Mouse (Mus musculus): ENCODE data around the gene Tmem108. TPM values are rescaled to one million over a fixed set of nuclear protein-coding genes. Genes with fewer than 3 reads are reported as not detected.
A peak's percentile ranks its signal among the peaks of the same experiment; 100 is the strongest.

Gene Tmem108
- total and polyA plus RNA-seq, 2 experiments from 2014 or later: 33.2 to 42.7 TPM

- Histone ChIP-seq H3K27me3 (ENCODE audit: insufficient read depth, low read length) (no peaks in the 10 kb centered on the region), H3K9me3 (ENCODE audit: low read length) (no peaks in the 10 kb centered on the region), H3K9ac (no peak overlapping the region), H3K36me3 (ENCODE audit: insufficient read depth) (no peaks in the 10 kb centered on the region), H3K4me1 (ENCODE audit: insufficient read depth) (peaks cover 30% of the 10 kb centered on the region), H3K4me2 (ENCODE audit: low read depth) (no peak overlapping the region), H3K27ac (ENCODE audit: low read depth, low read length) (peak overlapping the region; percentile 60), H3K4me3 (ENCODE audit: low read depth, low read length) (no peak overlapping the region)
- no peak for TF ChIP-seq CTCF (IDR thresholded peaks at IDR 0.05; ENCODE audit: low read depth)
- DNase-seq: peak; percentile 95
- peak; percentile 96 for ATAC-seq
- WGBS: 14% methylated on average over 6 of the region's 6 CpGs
Observed at GRCm38 (mm10) chr9:103595190-103595837, 166.3 kb downstream of the Tmem108 start.

GRCm38 (mm10) chr9:103594423-103595189 lies 167.0 kb downstream of the Tmem108 start:
- no peaks in the 10 kb centered on the region for H3K9me3 ChIP-seq (ENCODE audit: low read length)
- H3K27ac ChIP-seq (ENCODE audit: low read depth, low read length): peak overlapping the region; percentile 60
- H3K4me2 ChIP-seq (ENCODE audit: low read depth): no peak overlapping the region
- H3K4me1 ChIP-seq (ENCODE audit: insufficient read depth): peaks cover 30% of the 10 kb centered on the region
- ATAC-seq (peak; percentile 25; the same call in 1 of the 2 replicates), DNase-seq (no peak)
- no peak overlapping the region for H3K9ac ChIP-seq
- no peak for TF ChIP-seq CTCF (IDR thresholded peaks at IDR 0.05; ENCODE audit: low read depth)
- 57% methylated on average over 7 of the region's 7 CpGs for WGBS
- H3K4me3 ChIP-seq (ENCODE audit: low read depth, low read length): no peak overlapping the region
- H3K36me3 ChIP-seq (ENCODE audit: insufficient read depth): no peaks in the 10 kb centered on the region
- H3K27me3 ChIP-seq (ENCODE audit: insufficient read depth, low read length): no peaks in the 10 kb centered on the region

GRCm38 (mm10) chr9:103593079-103593478 lies 168.6 kb downstream of the Tmem108 start:
- Histone ChIP-seq H3K27ac (ENCODE audit: low read depth, low read length) (0 out of 2 replicates have a peak overlapping the region, but pooled peaks have one; percentile 2), H3K9ac (no peak overlapping the region), H3K27me3 (ENCODE audit: insufficient read depth, low read length) (no peaks in the 10 kb centered on the region), H3K9me3 (ENCODE audit: low read length) (no peaks in the 10 kb centered on the region), H3K36me3 (ENCODE audit: insufficient read depth) (no peaks in the 10 kb centered on the region), H3K4me2 (ENCODE audit: low read depth) (no peak overlapping the region), H3K4me1 (ENCODE audit: insufficient read depth) (peaks cover 30% of the 10 kb centered on the region), H3K4me3 (ENCODE audit: low read depth, low read length) (no peak overlapping the region)
- 57% methylated on average over 4 of the region's 4 CpGs for WGBS
- ATAC-seq: 0 out of 2 replicates have a peak, but pooled peaks have one; percentile 24
- DNase-seq: no peak
- no peak for TF ChIP-seq CTCF (IDR thresholded peaks at IDR 0.05; ENCODE audit: low read depth)

DNA sequence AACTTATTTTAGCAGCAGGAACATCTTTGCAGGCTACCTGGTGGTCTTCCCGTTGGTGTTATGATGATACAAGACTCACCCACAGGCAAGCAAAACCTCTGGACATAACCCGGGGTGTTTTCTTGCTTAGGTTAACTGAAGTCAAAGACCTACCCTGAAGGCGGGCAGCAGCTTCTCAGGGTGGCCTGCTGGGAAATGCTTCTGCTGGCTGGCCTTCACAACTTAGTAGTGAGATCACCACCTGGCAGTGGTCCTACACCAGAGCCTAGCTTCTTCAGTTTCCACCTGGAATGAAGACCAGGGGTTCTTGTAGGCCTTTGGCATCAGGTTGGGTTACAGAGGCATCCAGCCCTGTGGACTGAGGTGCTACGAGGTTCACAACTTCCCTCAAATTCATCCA lies 169.7 kb downstream of the Tmem108 start:
- no peak overlapping the region for H3K27ac ChIP-seq (ENCODE audit: low read depth, low read length)
- no peaks in the 10 kb centered on the region for H3K27me3 ChIP-seq (ENCODE audit: insufficient read depth, low read length)
- no peaks in the 10 kb centered on the region for H3K9me3 ChIP-seq (ENCODE audit: low read length)
- ATAC-seq (no peak), DNase-seq (no peak)
- no peak overlapping the region for H3K4me3 ChIP-seq (ENCODE audit: low read depth, low read length)
- no peak overlapping the region for H3K4me2 ChIP-seq (ENCODE audit: low read depth)
- peaks cover 30% of the 10 kb centered on the region for H3K4me1 ChIP-seq (ENCODE audit: insufficient read depth)
- WGBS: 91% methylated on average over 4 of the region's 4 CpGs
- no peak for TF ChIP-seq CTCF (IDR thresholded peaks at IDR 0.05; ENCODE audit: low read depth)
- no peaks in the 10 kb centered on the region for H3K36me3 ChIP-seq (ENCODE audit: insufficient read depth)
- no peak overlapping the region for H3K9ac ChIP-seq

- Histone ChIP-seq H3K9me3 (ENCODE audit: low read length) (no peaks in the 10 kb centered on the region), H3K4me3 (ENCODE audit: low read depth, low read length) (no peak overlapping the region), H3K9ac (no peak overlapping the region), H3K36me3 (ENCODE audit: insufficient read depth) (no peaks in the 10 kb centered on the region), H3K4me1 (ENCODE audit: insufficient read depth) (peaks cover 26% of the 10 kb centered on the region), H3K4me2 (ENCODE audit: low read depth) (no peak overlapping the region), H3K27ac (ENCODE audit: low read depth, low read length) (no peak overlapping the region), H3K27me3 (ENCODE audit: insufficient read depth, low read length) (no peaks in the 10 kb centered on the region)
- TF ChIP-seq CTCF (IDR thresholded peaks at IDR 0.05; ENCODE audit: low read depth): no peak
- ATAC-seq (no peak), DNase-seq (no peak)
- 77% methylated on average over 5 of the region's 5 CpGs for WGBS
Observed at GRCm38 (mm10) chr9:103590801-103591200, 170.8 kb downstream of the Tmem108 start.

DNA sequence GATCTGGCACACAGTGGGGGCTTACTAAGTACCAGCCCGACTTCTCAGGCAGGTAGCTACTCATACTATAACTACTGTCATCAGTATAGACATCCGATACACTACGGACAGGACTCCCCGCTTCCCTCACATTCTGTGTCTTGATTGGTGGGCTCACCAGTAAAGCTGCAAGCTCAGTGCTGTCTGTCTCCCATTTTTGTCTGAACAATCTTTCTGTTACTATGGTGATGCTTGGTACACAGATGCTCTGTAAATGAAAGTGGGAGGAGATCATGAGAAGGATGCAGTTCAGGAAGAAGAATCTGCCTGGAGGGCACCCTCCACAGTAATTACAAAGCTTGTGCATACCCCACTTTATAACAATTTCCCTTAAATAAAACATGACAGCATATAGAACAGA lies 176.8 kb downstream of the Tmem108 start:
- ATAC-seq: peak; percentile 90
- Histone ChIP-seq H3K4me1 (ENCODE audit: insufficient read depth) (peaks cover 3% of the 10 kb centered on the region; the same call in 1 of the 2 replicates), H3K4me3 (ENCODE audit: low read depth, low read length) (no peak overlapping the region), H3K9ac (no peak overlapping the region), H3K27ac (ENCODE audit: low read depth, low read length) (peak overlapping the region; percentile 72), H3K9me3 (ENCODE audit: low read length) (no peaks in the 10 kb centered on the region), H3K27me3 (ENCODE audit: insufficient read depth, low read length) (no peaks in the 10 kb centered on the region), H3K4me2 (ENCODE audit: low read depth) (no peak overlapping the region), H3K36me3 (ENCODE audit: insufficient read depth) (no peaks in the 10 kb centered on the region)
- TF ChIP-seq CTCF (IDR thresholded peaks at IDR 0.05; ENCODE audit: low read depth): no peak
- DNase-seq: peak; percentile 67
- 43% methylated on average over 4 of the region's 4 CpGs for WGBS

Measured in forebrain, postnatal 0 days (tissue).